In genomic region chr7:126428631-126429502, GRCm38 (mm10) we compare ENCODE assay signal across 7 mouse cellular contexts. TPM values are rescaled to one million over a fixed set of nuclear protein-coding genes. Genes with fewer than 3 reads are reported as not detected.
DNase-seq lines count a peak whose midpoint lies in the region; ATAC-seq lines count a peak whose summit lies in the region.

Rabep2 (plus strand) TSS chr7:126428759.

- H3K4me3 ChIP-seq in intestine, embryonic 16.5 days (ENCODE audit: low read length) = peak within 1 kb of the TSS; percentile 77
- peak within 1 kb of the TSS; percentile 61 for H3K4me3 ChIP-seq in midbrain, embryonic 11.5 days (ENCODE audit: low read depth, low read length)

- peak within 1 kb of the TSS; percentile 95 for H3K4me2 ChIP-seq in intestine, embryonic 16.5 days (ENCODE audit: low read depth, low read length)
- H3K4me2 ChIP-seq in midbrain, embryonic 11.5 days = peak within 1 kb of the TSS; percentile 84

- intact Hi-C loops in left cerebral cortex, postnatal 36 days (cut with DNase I) = loop anchor here (2.0 kb wide), 1 partner anchor 74 kb away; the partner anchor contains the start of gene Atxn2l

- peak within 1 kb of the TSS; percentile 84 for H3K9ac ChIP-seq in intestine, embryonic 16.5 days (ENCODE audit: low read depth, low read length)
- peak within 1 kb of the TSS; percentile 90 for H3K9ac ChIP-seq in midbrain, embryonic 11.5 days (ENCODE audit: low read length)

- peak; percentile 96 for ATAC-seq in intestine, embryonic 16.5 days
- peak; percentile 94 for ATAC-seq in midbrain, embryonic 11.5 days (ENCODE audit: low FRiP score)

- H3K36me3 ChIP-seq in intestine, embryonic 16.5 days (ENCODE audit: control insufficient read depth, insufficient read depth, low read length) = no peaks in the 10 kb centered on the region
- no peaks in the 10 kb centered on the region for H3K36me3 ChIP-seq in midbrain, embryonic 11.5 days (ENCODE audit: control insufficient read depth, insufficient read depth, low read length)

- H3K27me3 ChIP-seq in intestine, embryonic 16.5 days (replicated peaks; ENCODE audit: control insufficient read depth, insufficient read depth, low read length) = no peaks in the 10 kb centered on the region
- no peaks in the 10 kb centered on the region for H3K27me3 ChIP-seq in midbrain, embryonic 11.5 days (ENCODE audit: control insufficient read depth, insufficient read depth, low read length)

- peak; percentile 96 for DNase-seq in adrenal gland, adult 2 months
- DNase-seq in embryo, embryonic 11.5 days (ENCODE audit: low read depth, low spot score) = peak; percentile 88
- peak; percentile 96 to 99 for DNase-seq in gastrocnemius, postnatal 4 days (ENCODE audit: low spot score in 2 of 2)
- DNase-seq in left cerebral cortex, postnatal 36 days (ENCODE audit: low spot score in 2 of 2) = peak; percentile 94 to 95
- peak; percentile 100 for DNase-seq in midbrain, embryonic 11.5 days (ENCODE audit: low spot score, missing footprints)
- peak; percentile 89 for DNase-seq in skeletal muscle tissue, adult 2 months (ENCODE audit: low read depth, low spot score)

- H3K27ac ChIP-seq in intestine, embryonic 16.5 days (ENCODE audit: low read length) = peak within 1 kb of the TSS; percentile 94
- H3K27ac ChIP-seq in midbrain, embryonic 11.5 days (ENCODE audit: low read depth, low read length) = peak within 1 kb of the TSS; percentile 84

- H3K9me3 ChIP-seq in intestine, embryonic 16.5 days (ENCODE audit: control insufficient read depth, low read length) = 0 out of 2 replicates have a peak, but pooled peaks cover 3% of the 10 kb centered on the region
- H3K9me3 ChIP-seq in midbrain, embryonic 11.5 days (ENCODE audit: control insufficient read depth, low read length) = 0 out of 2 replicates have a peak, but pooled peaks cover 3% of the 10 kb centered on the region

- WGBS in intestine, embryonic 16.5 days = under 1% methylated on average over 81 of the region's 82 CpGs
- WGBS in midbrain, embryonic 11.5 days = under 1% methylated on average over 80 of the region's 82 CpGs

- H3K4me1 ChIP-seq in intestine, embryonic 16.5 days (ENCODE audit: control insufficient read depth, insufficient read depth, low read length) = peaks cover 10% of the 10 kb centered on the region
- peaks cover 9% of the 10 kb centered on the region for H3K4me1 ChIP-seq in midbrain, embryonic 11.5 days (ENCODE audit: control insufficient read depth, insufficient read depth, low read length)

RNA-seq across cellular contexts. Expression of gene Rabep2, which starts in this region (rescaled TPM):
- total RNA-seq in adrenal gland, adult 2 months (2021) = 10 to 100 TPM; 39.5 to 73.6 TPM
- polyA plus RNA-seq in adrenal gland, adult 2 months (2012; rRNA removed) = 55.5 and 69.8 TPM in 2 replicates
- total RNA-seq in gastrocnemius, postnatal 4 days (2021) = 10 to 100 TPM; 14.0 to 16.2 TPM
- 22.6 and 25.0 TPM in 2 replicates for polyA plus RNA-seq in intestine, embryonic 16.5 days (2015; fragmentation: Nextera tagmentation; extraction: Ambion mirVana)
- total RNA-seq in left cerebral cortex, postnatal 36 days (2021) = 10 to 100 TPM; 11.0 to 11.6 TPM
- 17.9 and 18.0 TPM in 2 replicates for polyA plus RNA-seq in midbrain, embryonic 11.5 days (2014; fragmentation: Nextera tagmentation; extraction: Ambion mirVana)

Comparison
In these comparisons a context has a peak if more than half of its experiments do, and no peak if none do; other contexts are left out.
1. Peak in every context shown above with its lines: DNase-seq, ATAC-seq, H3K4me3 ChIP-seq and H3K27ac ChIP-seq.